Mouse (Mus musculus): ENCODE results near the gene Cap2.

Cap2 gene

DNA sequence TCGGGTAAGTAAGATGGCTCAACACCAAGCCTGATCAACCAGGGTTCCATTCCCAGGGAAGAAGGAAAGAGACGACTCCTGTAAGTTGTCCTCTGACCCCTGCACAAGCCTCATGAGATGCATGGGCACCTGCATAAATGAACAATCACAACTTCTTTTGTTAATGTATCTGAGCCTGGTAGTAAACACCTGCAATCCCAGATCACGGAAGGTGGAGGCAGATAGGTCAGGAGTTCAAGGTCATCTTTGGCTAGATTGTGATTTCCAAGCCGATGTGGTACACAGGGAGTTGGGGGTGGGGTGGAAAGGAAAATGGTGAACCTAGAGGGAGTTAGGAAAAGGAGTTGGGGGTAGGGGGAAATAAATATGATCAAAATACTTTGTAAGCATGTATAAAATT, 131.1 kb downstream of the Cap2 start:
- no peak for DNase-seq (ENCODE audit: low spot score)

DNA sequence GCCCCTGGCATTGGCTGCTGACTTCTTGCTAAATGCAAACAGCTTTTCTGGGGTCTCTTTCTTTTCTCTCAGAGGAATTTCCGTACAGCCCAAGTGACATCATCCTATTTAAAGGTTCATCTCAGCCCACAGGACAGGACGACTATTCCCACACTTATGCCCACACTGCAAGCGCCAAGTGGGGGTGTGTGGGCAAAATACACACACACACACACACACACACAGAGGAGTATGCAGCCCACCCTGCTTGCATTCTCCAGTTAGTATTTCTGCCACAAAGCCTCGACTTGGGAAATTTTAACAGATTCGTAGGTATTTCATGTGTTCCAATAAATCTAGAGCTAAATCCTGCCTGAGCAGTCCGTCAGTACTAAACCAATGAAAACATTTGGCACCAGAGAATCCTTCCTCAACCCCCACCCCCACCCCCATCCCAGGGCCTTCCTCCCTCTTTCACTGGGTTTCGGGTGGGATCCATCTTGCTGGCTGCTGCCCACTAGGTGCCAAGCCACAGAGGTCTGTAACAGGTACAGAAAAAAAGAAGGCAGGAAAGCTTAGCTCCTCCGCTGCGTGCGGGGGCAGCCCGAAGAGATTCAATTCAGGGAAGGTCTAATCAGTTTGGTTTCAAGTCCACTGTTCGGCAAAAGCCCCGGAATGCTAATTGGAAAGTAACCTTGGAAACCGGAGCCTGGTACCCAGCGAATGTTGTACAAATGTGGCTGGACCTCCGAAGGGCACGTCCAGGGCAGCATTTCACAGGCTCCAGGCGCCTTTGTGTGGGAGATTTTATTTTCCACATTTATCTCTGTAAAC, 131.9 kb downstream of the Cap2 start:
- DNase-seq (ENCODE audit: low spot score), result peak; percentile 63

DNA sequence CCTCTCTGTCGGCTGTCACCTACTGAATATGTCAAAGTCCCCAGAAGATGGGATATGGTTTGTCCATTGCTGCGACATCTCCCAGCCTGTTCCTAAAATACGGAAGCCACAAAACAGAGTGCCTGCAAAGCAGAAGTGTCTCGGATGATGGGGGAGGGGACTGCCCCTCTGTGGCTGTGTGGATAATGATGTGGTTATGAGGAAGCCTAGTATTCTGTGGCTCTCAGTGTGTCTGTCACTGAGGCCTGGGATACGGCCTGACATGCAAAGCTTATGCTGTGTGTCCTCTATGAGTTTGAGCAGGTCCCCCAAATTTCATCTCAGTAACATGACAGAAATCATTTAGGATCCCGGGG, 132.5 kb downstream of the Cap2 start:
- peak; percentile 38 for DNase-seq (ENCODE audit: low spot score)

DNA sequence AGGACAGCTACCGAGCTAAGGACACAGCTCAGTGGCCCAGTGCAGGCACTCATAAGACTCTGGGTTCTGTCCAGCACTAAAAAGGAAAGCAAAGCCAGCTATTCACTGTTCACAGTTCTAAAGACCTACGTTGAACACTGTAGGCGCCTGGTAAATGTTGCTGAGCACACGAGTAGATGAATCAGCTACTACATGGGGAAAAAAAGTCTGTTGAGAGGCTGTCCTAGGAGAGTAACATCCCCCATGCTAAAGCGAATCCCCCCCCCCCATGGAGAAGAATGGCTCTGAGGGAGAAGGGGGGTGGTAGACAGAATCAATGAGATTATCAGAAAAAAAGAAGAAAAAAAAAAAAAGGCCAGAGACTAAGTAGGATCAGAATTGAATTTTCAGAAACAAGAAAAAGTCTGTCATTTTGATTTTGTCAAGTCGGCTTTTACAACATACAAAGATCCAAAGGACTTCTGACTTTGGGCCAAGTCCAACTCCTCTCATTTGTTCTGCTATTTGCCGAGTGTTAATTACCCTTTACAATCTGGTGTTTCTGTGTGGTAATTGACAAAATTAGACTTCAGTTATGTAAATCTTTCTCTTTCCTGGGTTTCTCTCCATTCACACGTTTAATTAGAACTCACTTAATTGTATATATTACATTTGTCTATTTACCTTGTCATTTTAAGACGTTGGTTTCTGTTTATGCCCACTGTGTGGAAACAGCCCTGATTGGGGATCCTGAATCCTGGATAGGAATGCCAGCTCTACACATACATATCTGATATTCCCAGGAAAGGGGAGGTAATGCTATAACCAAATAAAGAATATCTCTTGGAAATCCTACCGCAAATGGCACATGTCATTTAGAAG, 139.2 kb downstream of the Cap2 start:
- no peak for DNase-seq (ENCODE audit: low spot score)

DNA sequence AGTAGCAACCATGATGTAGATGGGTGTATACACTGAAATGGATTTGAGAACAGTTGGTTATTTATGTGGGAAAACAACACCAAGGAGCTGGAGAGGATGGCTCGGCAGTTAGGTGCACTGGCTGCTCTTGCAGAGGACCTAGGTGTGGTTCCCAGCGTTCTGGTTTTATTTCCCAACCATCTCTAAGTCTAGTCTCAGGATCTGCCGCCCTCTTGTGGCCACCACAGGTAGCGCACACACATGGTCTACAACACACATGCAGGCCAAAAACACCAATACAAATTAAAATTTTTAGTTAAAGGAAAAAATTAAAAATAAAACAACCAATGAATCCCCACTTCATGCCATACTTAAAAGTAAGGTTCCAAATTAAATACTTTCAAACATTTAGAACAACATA, 140.7 kb downstream of the Cap2 start:
- no peak for DNase-seq (ENCODE audit: low spot score)

DNA sequence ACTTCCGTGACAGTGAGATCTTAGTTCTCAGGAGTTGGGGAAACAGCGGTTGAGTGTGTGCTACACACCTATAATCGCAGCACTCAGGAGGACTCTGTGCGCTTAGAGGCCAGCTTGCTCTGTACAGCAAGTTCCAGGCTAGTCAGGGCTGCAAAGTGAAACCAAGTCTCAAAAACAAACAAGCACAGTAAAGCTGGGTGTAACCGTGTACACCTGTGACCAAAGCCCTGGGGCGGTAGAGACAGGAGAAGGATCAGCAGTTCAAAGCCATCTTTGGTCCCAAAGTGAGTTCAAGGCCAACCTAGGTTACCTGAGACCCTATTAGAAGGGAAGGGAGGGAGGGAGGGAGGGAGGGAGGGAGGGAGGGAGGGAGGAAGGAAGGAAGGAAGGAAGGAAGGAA, 142.5 kb downstream of the Cap2 start:
- DNase-seq (ENCODE audit: low spot score), result no peak

DNA sequence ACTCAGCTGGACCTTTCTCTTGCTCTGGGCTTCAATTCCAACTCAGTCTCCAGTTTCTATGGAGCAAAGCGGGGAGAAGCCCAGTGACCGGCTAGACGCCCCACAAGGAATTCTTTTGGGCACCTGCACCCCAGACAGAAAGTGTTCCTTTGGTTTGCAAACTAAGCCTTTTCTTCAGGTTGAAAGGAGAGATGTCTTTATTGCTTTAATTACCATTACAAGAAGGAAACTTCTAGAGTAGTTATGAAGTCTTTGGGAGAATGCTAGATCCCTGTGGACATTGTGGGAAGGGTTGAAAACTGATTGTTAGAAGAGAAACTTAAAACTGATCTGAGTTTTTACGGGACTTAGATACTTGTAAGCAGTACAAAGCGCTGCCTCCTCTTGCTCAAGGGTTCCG, 143.8 kb downstream of the Cap2 start:
- no peak for DNase-seq (ENCODE audit: low spot score)

DNA sequence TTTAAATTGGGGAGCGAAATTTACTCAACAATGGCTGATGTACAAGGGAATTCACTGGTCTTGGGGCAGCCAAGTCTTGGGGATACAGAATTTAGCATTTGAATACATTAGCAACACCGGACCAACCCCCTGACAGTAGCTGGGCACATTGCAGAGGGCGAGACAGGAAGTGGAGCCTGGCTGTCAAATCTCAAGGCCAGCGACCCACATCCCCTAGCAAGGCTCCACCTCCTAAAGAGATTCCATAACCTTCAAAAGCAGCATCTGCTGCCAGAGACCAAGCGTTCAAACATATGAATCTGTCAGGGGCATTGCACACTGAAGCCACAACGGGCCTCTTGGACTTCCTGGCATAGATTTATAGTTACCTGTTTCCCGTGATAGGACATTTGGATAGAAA, 150.2 kb downstream of the Cap2 start:
- DNase-seq (ENCODE audit: low spot score), result no peak

DNA sequence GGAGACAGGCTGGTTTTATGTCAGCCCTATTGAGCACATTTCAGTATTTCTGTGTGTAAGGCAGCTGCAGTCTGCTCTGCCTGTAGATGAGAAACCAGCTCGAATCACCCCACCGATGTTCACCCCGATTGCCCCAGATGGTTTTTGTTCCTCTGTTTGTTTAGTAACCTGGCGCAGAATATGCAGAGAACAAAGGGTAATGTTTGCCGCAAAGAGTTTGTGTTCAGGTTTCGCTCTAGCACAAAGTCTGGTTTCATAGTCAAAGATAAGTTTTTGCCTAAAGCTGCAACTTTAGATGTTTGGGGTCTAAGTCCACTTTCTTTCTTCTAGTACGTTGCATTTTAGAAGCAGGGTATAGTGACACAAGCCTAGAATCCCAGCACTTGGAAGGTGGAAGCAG, 151.0 kb downstream of the Cap2 start:
- no peak for DNase-seq (ENCODE audit: low spot score)

DNA sequence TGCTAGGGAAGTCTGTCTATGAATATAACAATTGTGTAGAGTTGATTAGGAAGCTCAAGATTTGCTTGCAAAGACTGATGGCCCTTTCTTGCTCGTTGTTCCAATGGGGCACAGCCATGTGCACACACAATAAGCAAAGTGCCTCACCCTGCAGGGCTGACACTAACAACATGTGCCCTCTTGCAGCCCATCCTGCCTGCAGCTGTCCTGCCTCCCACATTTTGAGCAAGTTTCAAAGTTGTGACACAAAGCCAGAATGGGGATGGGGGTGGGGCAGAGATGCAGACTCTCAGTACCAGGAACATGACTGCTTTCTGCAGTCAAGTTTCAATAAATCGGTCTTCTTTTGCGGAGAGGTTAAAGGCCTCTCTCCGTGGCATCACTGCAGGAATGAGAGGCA, 152.0 kb downstream of the Cap2 start:
- no peak for DNase-seq (ENCODE audit: low spot score)

DNA sequence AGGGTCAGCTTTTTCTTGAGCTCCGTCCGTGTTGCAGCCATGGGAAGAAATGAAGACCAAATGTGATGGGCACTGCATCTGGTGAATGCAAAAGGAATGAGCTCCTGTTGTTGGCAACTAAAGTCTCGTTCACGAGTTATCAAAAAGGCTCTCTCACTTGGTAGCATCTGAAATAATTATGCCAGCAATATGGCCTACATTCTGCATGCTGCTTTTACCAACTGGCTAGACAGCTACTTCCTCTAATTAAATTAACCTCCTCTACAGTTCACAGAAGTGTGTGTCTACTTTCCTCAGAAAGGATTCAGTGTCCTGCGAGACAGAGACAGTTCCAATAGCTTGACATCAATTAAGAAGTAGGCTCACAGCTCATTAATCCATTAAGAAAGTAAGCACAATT, 152.9 kb downstream of the Cap2 start:
- DNase-seq (ENCODE audit: low spot score), result peak; percentile 20

DNA sequence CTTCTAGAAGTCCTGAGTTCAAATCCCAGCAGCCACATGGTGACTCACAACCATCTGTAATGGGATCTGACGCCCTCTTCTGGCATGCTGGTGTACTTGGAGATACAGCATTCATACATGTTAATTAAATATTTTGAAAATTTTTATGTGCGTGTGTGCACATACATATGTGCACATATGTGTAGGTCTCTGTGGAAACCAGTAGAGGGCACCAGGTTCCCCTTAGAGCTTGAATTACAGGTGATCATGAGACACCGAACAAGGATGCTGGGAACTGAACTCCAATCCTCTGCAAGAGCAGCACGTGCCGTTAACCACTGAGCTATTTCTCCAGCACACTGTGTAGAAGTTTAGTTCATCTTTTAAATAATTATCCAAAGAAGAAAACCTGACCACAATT, 157.6 kb downstream of the Cap2 start:
- no peak for DNase-seq (ENCODE audit: low spot score)

DNA sequence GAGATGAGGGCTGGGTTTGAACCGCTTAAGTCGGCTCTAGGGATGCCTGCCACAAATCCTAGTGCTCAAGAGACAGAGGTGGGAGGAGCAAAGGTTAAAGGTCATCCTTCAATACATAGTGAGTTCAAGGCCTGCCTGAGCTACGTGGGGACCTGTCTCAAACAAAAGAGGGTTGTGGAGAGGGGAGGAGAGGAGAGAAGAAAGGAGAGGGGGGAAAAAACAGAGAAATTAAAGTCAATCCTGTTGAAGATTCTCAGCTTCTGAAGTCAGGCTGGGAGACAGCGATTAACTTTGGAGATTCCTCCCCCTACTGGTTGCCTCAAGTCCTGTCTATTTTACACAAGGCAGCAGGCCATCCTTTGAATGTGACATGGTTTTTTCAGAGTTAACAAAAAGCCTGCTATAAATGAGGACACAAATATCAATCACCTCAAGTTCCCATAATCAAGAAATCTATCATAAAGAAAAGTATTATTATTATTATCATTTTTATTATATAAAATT, 161.9 kb downstream of the Cap2 start:
- DNase-seq (ENCODE audit: low spot score), result peak; percentile 73

DNA sequence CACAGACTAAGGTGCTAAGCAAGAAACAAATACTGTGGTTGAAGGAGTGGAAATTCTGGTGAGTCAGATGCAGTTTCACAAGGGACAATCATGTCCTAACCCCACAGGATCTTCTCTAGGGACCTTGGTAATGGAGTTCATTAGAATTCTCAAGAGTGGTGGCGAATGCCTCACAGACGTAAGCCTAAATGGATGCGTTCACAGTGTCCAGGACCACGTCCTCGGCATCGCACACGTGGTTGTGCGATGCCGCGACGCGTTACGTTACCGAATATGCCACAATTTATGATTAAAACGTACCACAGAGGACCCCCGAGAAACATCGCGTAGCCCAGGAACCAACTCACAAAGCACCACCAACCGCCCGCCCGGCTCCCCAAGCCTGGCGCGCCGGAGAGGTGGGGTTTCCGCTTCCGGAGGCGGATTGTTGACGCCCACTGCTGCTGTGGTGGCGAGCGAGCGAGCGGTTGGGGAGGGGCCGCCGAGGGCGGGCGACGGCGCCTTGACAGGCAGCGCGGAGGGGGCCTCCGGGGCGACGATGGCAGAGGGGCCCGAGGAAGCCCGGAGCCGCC, 167.5 kb downstream of the Cap2 start, which contains the start of gene Fam8a1:
Fam8a1 (plus strand) TSS at position 475 of the 572 bp plus-strand sequence.
- peak; percentile 92 for DNase-seq (ENCODE audit: low spot score)

DNA sequence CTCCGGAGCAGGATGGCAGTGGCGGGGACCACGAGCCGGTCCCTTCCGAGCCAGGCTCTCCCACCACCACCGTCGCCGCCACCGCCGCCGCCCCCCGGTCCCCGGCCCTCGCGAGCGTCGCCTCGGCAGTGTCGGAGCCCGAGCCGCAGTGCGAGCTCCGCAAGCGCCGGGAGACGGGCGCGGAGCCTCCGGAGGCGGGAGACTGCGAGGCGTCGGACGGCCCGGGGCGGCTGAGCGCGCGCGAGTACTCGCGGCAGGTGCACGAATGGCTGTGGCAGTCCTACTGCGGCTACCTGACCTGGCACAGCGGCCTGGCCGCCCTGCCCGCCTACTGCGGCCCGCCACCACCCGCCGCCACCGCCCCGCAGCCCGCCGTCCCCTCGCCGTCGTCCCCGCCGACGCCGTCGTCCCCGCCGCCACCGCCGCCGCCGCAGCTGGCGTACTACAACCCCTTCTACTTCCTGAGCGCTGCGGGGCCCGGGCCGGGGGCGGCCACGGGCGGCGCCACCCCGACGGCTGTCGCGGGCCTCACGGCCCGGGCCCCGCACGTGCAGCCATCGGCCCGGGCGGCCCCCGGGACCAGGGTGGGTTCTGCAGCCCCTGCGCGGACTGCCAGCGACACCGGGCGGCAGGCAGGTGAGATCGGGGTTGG, 168.1 kb downstream of the Cap2 start:
- peak; percentile 39 for DNase-seq (ENCODE audit: low spot score)

DNA sequence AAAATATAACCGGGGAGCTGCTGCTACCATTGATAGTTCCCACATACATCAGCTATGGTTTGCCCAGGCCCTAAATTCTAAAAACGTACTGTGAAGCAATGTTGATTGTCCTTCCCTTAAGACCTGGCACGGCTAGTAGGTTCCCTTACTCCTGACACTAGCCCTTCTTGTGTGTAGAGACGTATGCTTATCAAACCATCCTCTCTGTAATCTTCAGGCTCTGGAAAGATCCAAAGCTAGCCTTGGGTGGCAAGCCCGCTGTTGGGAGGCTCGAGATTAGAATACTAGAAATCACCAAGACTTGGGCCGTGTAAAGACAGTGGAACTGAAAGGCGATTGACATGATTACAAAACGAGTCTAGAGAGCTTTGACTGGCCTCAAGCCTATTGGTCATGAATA, 168.9 kb downstream of the Cap2 start:
- DNase-seq (ENCODE audit: low spot score), result no peak

DNA sequence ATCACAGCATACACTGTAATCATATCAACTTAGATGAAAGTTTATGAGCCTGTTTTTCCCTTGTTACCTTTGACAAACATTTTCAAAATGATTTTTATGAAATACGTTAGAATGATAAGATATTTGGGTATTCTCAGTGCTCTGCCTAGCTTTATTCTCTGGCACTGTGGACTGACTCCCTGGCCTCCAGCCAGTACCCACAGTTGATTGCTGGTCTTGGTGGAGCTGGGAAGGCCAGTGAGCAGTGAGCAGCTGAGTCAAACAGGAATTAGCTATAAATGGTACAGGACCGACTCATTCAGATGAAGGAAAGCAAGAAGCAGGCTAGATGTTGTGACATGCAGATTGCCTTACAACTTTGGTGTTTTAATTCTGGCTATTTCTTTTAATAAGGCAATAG, 173.0 kb downstream of the Cap2 start:
- DNase-seq (ENCODE audit: low spot score), result no peak

DNA sequence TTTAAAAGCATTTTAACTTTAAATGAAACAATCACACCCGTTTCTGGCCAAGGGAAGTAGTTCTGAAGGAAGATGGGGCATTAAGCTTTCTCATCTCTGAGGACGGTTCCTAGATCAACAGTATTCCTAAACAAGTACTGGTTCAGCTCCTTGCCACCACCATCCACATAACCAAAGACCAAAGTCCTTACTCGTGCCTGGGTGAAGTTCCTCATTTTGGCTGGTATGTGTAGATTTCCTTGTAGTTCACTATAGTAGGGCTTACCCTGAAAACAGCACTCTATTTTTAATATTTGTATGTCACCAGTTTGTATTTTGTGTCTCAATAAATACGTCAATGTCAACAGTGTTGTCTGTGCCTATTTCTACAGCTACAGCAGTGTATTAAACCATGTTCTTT, 176.1 kb downstream of the Cap2 start:
- DNase-seq (ENCODE audit: low spot score), result no peak

DNA sequence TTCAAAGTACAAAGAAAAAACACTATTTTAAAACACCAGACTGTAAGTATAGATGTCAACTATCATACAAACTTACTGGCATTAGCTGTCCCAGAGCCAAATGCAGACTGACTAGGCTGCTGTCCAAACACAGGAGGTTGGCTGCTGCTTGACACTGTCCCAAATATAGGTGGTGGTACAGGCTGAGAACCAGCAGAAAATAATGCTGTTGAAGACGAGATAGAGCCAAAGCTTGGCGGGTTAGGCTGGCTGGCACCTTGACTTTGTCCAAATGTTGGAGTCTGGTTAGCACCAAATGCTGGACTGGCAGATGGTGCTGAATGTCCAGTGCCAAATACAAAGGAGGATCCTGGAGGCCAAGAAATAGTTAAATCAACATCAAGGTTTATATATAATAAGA, 181.3 kb downstream of the Cap2 start:
- DNase-seq (ENCODE audit: low spot score), result no peak

DNA sequence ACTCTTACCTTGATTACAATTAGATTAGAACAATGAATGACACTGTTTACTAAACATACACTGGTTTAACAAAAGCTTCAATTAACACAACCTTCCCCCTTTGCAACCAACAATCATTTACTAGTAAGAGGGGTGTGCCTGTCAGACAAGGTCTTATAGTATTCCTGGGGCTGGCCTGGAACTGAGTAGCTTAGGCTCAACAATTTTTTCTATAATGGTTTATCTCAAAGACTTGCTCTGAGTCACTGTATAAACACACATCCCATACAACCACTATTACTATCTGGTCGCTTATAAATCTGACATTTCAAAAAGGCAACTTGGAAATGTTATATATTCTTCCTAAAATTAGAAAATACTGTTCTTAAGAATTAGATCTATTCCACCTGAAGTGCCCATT, 181.7 kb downstream of the Cap2 start:
- DNase-seq (ENCODE audit: low spot score), result no peak

DNA sequence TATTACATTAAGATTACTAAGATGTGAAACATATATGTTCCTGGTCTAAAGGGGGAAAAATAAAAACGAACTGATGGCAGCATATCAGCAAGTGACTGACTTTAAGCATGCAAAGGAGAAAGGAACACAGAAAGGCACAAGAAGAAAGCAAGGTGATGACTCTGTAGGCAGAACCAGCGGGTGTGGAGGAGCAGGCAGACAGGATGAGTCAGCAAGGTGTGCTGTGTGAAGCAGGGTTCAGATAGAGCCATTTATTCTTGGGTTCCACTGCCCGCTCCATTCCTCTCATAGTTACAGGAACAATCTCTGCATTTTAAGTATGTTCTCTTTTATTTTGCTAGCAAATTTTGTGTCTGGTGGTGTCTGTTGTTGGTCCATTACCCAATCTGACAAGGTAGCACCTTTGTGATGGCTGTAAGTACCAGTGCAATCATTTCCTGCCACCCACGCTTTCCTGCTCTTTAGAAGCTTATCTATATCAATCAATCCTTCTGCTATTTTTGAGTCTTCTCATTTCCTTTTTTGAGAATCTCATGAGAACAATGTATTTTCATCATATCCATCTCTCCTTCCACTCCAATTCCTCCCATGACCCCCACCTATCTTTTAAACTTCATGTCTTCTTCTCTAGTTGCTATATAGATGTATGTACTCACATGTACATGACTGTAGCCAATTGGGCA, 189.1 kb downstream of the Cap2 start:
- DNase-seq (ENCODE audit: low spot score), result no peak

All from retina, embryonic 14.5 days (tissue).